Mouse (Mus musculus) midbrain, embryonic 16.5 days (tissue): ENCODE measurements around the gene Nfasc. TPM values are rescaled to one million over a fixed set of nuclear protein-coding genes. Genes with fewer than 3 reads are reported as not detected.

ENCODE experiments used
- ATAC-seq: fragments of 200-750 bp; cut with Nextera tagmentation; 2 replicates; pipeline ENCODE4 v1.8.0; 2017; ENCODE audit warnings: moderate TSS enrichment
- H3K27ac ChIP-seq: fragments of 300-500 bp; sonication (generic); 2 replicates; pipeline ENCODE4 v1.5.1; 2014; ENCODE audit warnings: mild to moderate bottlenecking, low read length, mixed read lengths
- H3K27me3 ChIP-seq: fragments of 300-500 bp; sonication (generic); 2 replicates; pipeline ENCODE4 v1.6.1; 2014; ENCODE audit warnings: low read depth, low read length, mixed read lengths; ENCODE audit not compliant: control insufficient read depth, insufficient read depth
- H3K36me3 ChIP-seq: fragments of 300-500 bp; sonication (generic); 2 replicates; pipeline ENCODE4 v1.6.1; 2014; ENCODE audit warnings: mild to moderate bottlenecking, low read length, moderate library complexity, mixed read lengths; ENCODE audit not compliant: control insufficient read depth, insufficient read depth
- H3K4me1 ChIP-seq: fragments of 300-500 bp; sonication (generic); 2 replicates; pipeline ENCODE4 v1.6.1; 2014; ENCODE audit warnings: mild to moderate bottlenecking, low read length, mixed read lengths; ENCODE audit not compliant: control insufficient read depth, insufficient read depth
- H3K4me2 ChIP-seq: fragments of 300-500 bp; sonication (generic); 2 replicates; pipeline ENCODE4 v1.6.1; 2014; ENCODE audit warnings: mild to moderate bottlenecking, low read length, mixed read lengths
- H3K4me3 ChIP-seq: fragments of 300-500 bp; sonication (generic); 2 replicates; pipeline ENCODE4 v1.5.1; 2014; ENCODE audit warnings: low read depth, mild to moderate bottlenecking, low read length, moderate library complexity, mixed read lengths
- H3K9ac ChIP-seq: fragments of 300-500 bp; sonication (generic); 2 replicates; pipeline ENCODE4 v1.6.1; 2014; ENCODE audit warnings: low read depth, low read length, mixed read lengths
- H3K9me3 ChIP-seq: fragments of 300-500 bp; sonication (generic); replicated peaks from 2 replicates; pipeline ENCODE4 v1.6.1; 2014; ENCODE audit warnings: mild to moderate bottlenecking, low read length, mixed read lengths; ENCODE audit not compliant: control insufficient read depth, poor library complexity, severe bottlenecking
- WGBS: fragments of 180-500 bp; shearing (Covaris S2); extraction: QIAGEN DNeasy Blood & Tissue Kit; methylation state at CpG from one replicate; pipeline ENCODE4 v1.1.7; 2014; 5-methylcytosine and 5-hydroxymethylcytosine counted together
- polyA plus RNA-seq: library from polyadenylated mRNA; unstranded; fragments of >200 nt; fragmentation: Nextera tagmentation; extraction: Ambion mirVana; gene quantifications from 2 replicates; pipeline ENCODE4 v1.2.1, GENCODE M21; 2015

Gene Nfasc
- polyA plus RNA-seq, 1 experiment from 2014 or later, result 42.7 TPM

DNA sequence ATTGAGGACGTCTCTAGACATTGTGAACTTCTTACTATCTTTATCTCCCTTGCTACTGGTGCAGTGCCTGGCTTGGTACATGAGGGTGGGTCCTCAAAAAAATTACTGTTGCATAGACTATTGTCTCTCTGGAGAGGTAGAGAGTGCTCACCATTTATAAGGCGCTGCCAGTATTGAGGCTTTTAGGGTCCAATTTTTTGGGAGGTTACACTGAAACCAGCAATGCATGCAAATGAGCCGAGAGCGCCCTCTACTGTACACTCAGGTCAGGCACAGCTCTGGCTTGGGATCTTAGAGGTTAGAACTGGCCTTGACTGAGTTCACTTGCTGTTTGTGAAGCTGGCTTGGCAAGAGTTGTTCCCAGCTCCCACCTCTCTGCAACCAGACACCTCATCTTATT, 147.0 kb downstream of the Nfasc start:
- Histone ChIP-seq H3K27me3 (no peaks in the 10 kb centered on the region), H3K4me2 (no peak overlapping the region), H3K4me3 (no peak overlapping the region), H3K36me3 (peaks cover 21% of the 10 kb centered on the region), H3K27ac (no peak overlapping the region), H3K9me3 (no peaks in the 10 kb centered on the region), H3K9ac (no peak overlapping the region), H3K4me1 (peaks cover 5% of the 10 kb centered on the region; the same call in 1 of the 2 replicates)
- ATAC-seq, result peak; percentile 76; the same call in 1 of the 2 replicates
- 8% methylated on average over 4 of the region's 4 CpGs for WGBS

DNA sequence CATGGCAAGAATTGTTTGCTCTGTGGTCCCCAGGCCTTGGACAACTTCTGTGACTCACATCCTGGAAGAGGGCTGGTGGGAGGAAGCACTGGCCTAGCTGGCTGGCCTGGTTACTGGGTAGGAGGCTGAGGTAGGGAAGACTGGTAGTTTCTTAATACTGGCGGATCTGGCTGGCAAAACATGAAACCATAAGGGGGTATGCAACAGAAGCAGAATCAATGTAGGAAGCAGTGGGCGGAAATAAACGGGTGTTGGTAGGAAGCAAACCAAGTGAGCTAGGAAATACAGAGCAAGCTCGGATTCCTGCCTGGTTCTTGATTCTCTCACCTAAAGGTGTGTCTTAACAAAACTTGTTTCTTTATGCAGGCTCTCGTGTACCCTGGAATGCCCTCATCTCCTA, 149.5 kb downstream of the Nfasc start:
- Histone ChIP-seq H3K36me3 (peaks cover 10% of the 10 kb centered on the region; the same call in 1 of the 2 replicates), H3K27ac (no peak overlapping the region), H3K4me3 (no peak overlapping the region), H3K9me3 (no peaks in the 10 kb centered on the region), H3K27me3 (no peaks in the 10 kb centered on the region), H3K4me2 (no peak overlapping the region), H3K9ac (no peak overlapping the region), H3K4me1 (peaks cover 5% of the 10 kb centered on the region; the same call in 1 of the 2 replicates)
- ATAC-seq, result no peak
- 95% methylated on average over 5 of the region's 5 CpGs for WGBS

DNA sequence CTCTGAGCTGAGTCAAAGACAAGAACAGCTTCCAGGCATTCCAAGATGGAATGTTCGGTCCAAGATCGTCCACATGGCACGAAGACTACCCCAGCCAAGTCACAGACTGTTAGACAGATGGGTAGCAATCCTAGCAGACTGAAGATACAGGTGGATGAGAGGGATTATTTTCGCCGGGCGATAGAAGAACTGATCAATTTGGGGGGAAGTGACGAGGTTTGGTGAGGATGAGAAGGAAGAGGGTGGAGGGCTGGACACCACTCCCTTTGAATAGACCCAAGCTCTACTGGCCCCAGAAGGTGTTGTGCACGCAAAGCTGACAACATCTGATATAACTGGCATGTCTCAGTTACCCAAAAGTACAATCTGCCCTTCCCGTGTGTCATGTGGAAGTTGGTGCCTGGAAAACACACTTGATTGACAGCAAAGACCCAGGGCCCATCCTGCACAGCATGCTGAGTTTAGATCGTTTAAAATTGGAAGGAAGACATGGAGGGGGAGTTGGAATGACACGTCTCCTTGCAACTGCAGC, 150.1 kb downstream of the Nfasc start:
- no peak overlapping the region for H3K4me2 ChIP-seq
- ATAC-seq, result no peak
- WGBS, result 85% methylated on average over 11 of the region's 11 CpGs
- no peak overlapping the region for H3K27ac ChIP-seq
- H3K4me3 ChIP-seq, result no peak overlapping the region
- no peaks in the 10 kb centered on the region for H3K27me3 ChIP-seq
- no peak overlapping the region for H3K9ac ChIP-seq
- peaks cover 6% of the 10 kb centered on the region; the same call in 1 of the 2 replicates for H3K4me1 ChIP-seq
- peaks cover 10% of the 10 kb centered on the region; the same call in 1 of the 2 replicates for H3K36me3 ChIP-seq
- no peaks in the 10 kb centered on the region for H3K9me3 ChIP-seq

DNA sequence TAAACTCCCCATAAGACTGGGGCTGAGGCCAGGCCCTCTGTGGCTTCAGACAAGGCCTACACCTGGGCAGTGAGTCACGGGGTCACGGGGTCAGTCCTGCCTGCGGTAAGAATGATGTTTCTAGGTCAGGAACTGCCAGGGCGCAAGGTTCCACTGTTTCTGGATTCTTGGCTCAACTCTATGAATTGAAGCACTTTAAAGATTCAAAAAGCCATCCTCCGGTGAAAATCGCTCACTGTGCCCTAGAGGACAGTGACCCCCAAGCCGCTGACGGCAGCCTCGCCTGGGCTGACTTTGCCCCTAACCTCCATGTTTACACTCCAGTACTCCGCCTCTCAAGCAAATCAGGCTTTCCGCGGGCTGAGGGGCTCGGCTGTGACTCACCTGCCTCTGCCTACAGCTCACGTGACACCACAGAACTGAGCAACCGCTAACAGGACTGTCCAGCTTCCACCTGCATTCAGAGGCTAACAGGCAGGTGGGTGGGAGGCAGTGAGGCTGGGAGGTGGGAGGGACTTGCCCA, 154.9 kb downstream of the Nfasc start:
- Histone ChIP-seq H3K4me3 (no peak overlapping the region), H3K4me2 (no peak overlapping the region), H3K9ac (no peak overlapping the region), H3K27me3 (no peaks in the 10 kb centered on the region), H3K36me3 (peaks cover 2% of the 10 kb centered on the region; the same call in 1 of the 2 replicates), H3K4me1 (peaks cover 41% of the 10 kb centered on the region), H3K27ac (peak overlapping the region; percentile 24; the same call in 1 of the 2 replicates), H3K9me3 (no peaks in the 10 kb centered on the region)
- 58% methylated on average over 15 of the region's 15 CpGs for WGBS
- no peak for ATAC-seq

DNA sequence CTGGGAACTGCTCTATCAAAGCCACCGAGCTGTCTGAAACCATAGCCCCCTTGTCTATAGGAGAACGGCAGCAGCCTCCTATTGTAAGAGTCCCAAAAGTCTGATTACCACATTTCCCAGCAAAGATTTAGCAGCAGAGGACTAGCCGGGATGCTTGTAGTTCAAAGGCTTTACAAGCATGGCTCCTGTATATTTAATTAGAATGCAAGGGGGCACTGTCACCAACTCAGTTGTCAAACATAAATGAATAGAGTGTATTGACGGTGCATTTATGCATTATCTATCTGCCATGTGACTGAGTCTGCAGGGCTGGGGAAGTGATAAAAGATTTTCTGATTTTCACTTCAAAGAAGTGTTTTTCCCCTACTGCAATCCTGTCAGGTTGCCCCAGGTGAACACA, 156.2 kb downstream of the Nfasc start:
- no peaks in the 10 kb centered on the region for H3K27me3 ChIP-seq
- 13% methylated on average over 4 of the region's 4 CpGs for WGBS
- H3K4me3 ChIP-seq, result no peak overlapping the region
- H3K9me3 ChIP-seq, result no peaks in the 10 kb centered on the region
- peaks cover 2% of the 10 kb centered on the region; the same call in 1 of the 2 replicates for H3K36me3 ChIP-seq
- H3K4me2 ChIP-seq, result no peak overlapping the region
- peak; percentile 33 for ATAC-seq
- H3K9ac ChIP-seq, result peak overlapping the region; percentile 7; the same call in 1 of the 2 replicates
- peaks cover 45% of the 10 kb centered on the region for H3K4me1 ChIP-seq
- peak overlapping the region; percentile 72 for H3K27ac ChIP-seq

DNA sequence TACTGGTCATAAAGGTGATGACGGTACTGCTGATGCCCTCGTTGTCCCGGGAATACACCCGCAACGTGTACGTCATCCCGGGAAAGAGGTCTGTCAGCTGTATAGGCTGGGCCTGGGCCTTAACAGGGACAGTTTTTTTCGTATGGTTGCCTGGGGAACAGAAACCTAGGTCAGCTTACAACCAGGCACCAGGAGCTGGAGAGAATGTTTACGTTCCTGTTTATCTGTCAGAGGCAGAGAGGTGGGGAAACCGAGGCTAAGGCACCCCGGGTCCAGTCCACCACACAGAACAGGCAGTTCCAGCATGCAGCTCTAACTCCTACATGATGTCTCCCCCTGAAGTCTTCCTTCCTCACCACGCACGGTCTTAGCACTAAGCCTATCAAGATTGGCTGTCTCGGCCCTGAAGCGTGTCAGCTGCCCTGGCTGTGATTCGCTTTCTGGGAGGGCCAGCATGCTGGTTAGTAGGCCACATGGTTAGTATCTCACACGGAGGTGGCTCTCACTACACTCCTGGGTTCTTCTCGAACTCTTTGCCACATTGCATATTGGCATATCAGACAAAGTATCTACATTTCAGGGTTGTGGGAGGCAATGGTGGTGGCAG, 158.5 kb downstream of the Nfasc start:
- H3K9me3 ChIP-seq, result no peaks in the 10 kb centered on the region
- H3K4me1 ChIP-seq, result peaks cover 45% of the 10 kb centered on the region
- no peak overlapping the region for H3K4me2 ChIP-seq
- no peaks in the 10 kb centered on the region for H3K27me3 ChIP-seq
- peaks cover 2% of the 10 kb centered on the region; the same call in 1 of the 2 replicates for H3K36me3 ChIP-seq
- no peak overlapping the region for H3K9ac ChIP-seq
- ATAC-seq, result peak; percentile 18; the same call in 1 of the 2 replicates
- 57% methylated on average over 18 of the region's 18 CpGs for WGBS
- H3K4me3 ChIP-seq, result no peak overlapping the region
- peak overlapping the region; percentile 89 for H3K27ac ChIP-seq

DNA sequence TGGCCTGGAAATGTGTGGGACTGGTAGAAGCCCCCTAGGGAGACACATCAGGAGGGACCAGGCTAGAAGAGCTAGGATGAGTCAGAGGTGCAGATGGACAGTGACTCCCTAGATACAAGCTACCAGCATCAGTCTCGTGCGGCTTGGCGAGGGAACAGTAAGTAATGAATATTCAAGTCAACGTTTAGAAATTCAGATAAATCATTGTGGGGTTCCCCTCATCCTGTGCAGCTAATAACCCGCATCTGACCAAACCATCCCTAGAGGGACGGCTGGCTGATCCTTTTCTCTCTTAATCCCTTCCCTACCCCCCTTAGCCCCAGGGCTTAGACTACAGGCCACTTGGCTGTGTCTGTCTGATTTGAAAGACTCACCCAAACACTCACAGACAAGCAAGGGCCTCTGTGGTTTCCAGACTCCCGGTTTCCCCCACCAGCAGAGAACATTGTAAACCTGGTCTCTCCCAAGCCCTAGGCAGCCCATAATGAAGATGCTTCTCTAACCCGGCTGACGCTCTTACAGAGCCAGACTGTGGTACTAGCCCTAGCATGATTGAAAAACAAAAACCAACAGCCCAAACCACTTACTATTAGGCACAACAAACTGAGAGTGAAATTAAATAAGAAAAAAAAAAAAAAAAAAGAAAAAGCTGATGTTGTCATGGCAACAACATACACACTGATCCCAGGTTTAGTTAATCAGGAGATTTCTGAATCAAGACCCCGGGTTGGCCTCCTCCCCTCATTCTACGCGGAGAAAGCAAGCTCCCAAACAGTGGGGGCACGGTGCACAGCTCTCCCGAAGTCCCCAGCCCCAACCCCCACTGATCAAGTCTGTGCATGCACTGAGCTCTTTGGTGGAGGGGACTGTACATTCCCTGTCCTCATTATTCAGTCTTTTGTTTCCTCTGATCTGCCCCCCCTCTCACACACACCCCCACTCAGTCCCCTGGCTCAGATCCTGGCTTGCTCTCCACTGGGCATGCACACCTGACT, 159.5 kb downstream of the Nfasc start:
- Histone ChIP-seq H3K4me2 (no peak overlapping the region; the same call in 1 of the 2 replicates), H3K27ac (peak overlapping the region; percentile 89), H3K27me3 (no peaks in the 10 kb centered on the region), H3K9ac (peak overlapping the region; percentile 11; the same call in 1 of the 2 replicates), H3K4me1 (peaks cover 45% of the 10 kb centered on the region), H3K36me3 (no peaks in the 10 kb centered on the region), H3K9me3 (no peaks in the 10 kb centered on the region), H3K4me3 (no peak overlapping the region)
- ATAC-seq, result peak; percentile 61
- WGBS, result 9% methylated on average over 14 of the region's 14 CpGs

DNA sequence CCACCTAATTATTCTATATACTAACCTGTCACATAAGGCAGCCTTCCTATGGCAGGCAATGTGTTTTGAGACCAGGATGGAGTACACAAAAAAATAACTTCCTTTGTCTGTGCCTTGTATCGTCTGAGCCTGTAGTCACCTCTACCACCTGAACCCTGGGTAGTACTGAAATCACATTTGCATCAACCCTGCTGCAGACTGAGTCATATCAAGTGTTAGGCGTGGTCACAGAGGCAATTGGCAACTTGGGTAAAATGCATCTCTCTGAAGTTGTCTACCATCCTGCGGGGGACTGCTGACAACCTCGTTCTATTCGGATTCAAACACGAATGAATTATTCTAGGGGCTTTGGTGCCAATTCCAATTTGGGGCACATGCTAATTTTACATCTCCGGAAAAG, 161.5 kb downstream of the Nfasc start:
- Histone ChIP-seq H3K9me3 (no peaks in the 10 kb centered on the region), H3K4me2 (no peak overlapping the region), H3K4me3 (no peak overlapping the region), H3K27ac (no peak overlapping the region), H3K36me3 (no peaks in the 10 kb centered on the region), H3K9ac (no peak overlapping the region), H3K4me1 (peaks cover 31% of the 10 kb centered on the region), H3K27me3 (no peaks in the 10 kb centered on the region)
- no peak for ATAC-seq
- WGBS, result 94% methylated on average over 7 of the region's 7 CpGs
